Mouse (Mus musculus): Measurements from ENCODE around the gene Sqor. TPM values are rescaled to one million over a fixed set of nuclear protein-coding genes. Genes with fewer than 3 reads are reported as not detected.

The Sqor gene
- polyA plus RNA-seq, 1 experiment from 2014 or later = 7.5 TPM

DNA sequence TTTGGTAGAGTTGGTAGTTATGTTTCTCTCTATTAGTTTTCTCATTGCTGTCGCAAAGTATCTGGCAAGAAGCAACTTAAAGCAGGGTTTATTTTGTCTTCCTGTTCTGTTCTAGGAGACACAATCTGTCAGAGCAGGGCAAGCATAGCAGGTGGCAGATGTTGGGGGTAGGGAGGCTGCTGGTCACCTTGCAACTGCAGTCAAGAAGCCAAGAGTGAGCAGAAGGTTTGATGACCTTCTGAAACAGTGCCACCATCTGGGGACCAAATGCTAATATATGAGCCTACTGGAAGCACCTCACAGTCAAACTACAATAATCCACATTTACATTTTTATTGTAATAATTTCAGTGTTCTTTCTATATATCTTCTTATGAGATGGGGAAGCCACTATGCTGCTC, 5.2 kb upstream of the Sqor start:
- ATAC-seq (ENCODE audit: insufficient number of reproducible peaks, low FRiP score, low TSS enrichment, low read depth) = no peak
- no peak overlapping the region for H3K4me2 ChIP-seq (replicated peaks)
- 90% methylated on average over 1 of the region's 1 CpGs for WGBS
- no peaks in the 10 kb centered on the region for H3K36me3 ChIP-seq
- no peak overlapping the region for H3K27ac ChIP-seq (replicated peaks)
- peaks cover 13% of the 10 kb centered on the region for H3K27me3 ChIP-seq
- H3K4me3 ChIP-seq (replicated peaks) = no peak overlapping the region
- no peak overlapping the region for H3K9ac ChIP-seq
- 0 out of 2 replicates have a peak, but pooled peaks cover under 1% of the 10 kb centered on the region for H3K4me1 ChIP-seq
- no peaks in the 10 kb centered on the region for H3K9me3 ChIP-seq (replicated peaks)

DNA sequence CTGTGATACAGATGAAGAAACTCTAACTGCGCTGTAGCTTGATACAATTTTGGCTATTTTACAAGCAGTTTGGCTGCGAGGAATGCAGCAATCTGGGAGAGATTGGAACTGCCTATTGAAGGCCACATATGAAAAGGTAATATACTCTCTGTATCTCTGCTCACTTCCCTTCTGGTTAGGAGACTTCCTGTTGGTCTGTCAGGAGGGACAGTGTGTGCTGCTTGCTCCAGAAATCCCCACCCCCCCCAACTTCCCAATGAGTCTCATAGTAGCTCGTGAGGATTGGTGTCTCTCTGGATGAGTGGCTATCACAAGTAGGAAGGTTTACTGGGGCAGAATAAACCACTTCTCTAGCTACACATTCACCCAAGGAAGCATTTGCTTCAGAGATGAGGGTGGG, 2.0 kb upstream of the Sqor start:
- H3K27me3 ChIP-seq = peaks cover 29% of the 10 kb centered on the region
- H3K4me3 ChIP-seq (replicated peaks) = no peak overlapping the region
- H3K27ac ChIP-seq (replicated peaks) = no peak overlapping the region
- no peaks in the 10 kb centered on the region for H3K9me3 ChIP-seq (replicated peaks)
- peaks cover 9% of the 10 kb centered on the region for H3K4me1 ChIP-seq
- WGBS = 64% methylated on average over 3 of the region's 3 CpGs
- H3K36me3 ChIP-seq = no peaks in the 10 kb centered on the region
- no peak overlapping the region for H3K4me2 ChIP-seq (replicated peaks)
- no peak overlapping the region for H3K9ac ChIP-seq
- ATAC-seq (ENCODE audit: insufficient number of reproducible peaks, low FRiP score, low TSS enrichment, low read depth) = no peak

DNA sequence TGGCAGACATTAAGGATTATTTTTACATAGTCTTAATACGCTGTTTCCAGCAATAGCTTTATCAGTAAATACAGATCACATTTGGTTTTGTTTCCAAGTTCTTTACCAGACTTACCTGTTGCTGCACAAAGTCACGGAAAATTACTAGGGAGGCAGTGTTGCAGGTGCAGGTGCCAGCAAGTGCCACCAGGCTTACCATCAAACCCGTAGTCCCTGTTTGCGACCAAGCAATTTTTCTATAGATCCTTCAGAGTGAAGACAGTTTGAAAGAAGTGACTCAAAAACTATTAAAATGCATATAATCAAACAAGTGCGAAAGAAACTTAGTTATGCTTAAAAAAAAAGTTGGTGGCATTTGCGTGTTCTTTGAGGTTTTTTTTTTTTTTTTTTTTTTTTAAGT, 511 bp upstream of the Sqor start:
- peaks cover 29% of the 10 kb centered on the region for H3K27me3 ChIP-seq
- no peaks in the 10 kb centered on the region for H3K9me3 ChIP-seq (replicated peaks)
- WGBS = 50% methylated on average over 6 of the region's 6 CpGs
- H3K27ac ChIP-seq (replicated peaks) = no peak overlapping the region
- H3K9ac ChIP-seq = no peak overlapping the region
- H3K36me3 ChIP-seq = no peaks in the 10 kb centered on the region
- no peak overlapping the region for H3K4me3 ChIP-seq (replicated peaks)
- H3K4me2 ChIP-seq (replicated peaks) = peak overlapping the region; percentile 86; the same call in 1 of the 2 replicates
- H3K4me1 ChIP-seq = peaks cover 9% of the 10 kb centered on the region
- no peak for ATAC-seq (ENCODE audit: insufficient number of reproducible peaks, low FRiP score, low TSS enrichment, low read depth)

DNA sequence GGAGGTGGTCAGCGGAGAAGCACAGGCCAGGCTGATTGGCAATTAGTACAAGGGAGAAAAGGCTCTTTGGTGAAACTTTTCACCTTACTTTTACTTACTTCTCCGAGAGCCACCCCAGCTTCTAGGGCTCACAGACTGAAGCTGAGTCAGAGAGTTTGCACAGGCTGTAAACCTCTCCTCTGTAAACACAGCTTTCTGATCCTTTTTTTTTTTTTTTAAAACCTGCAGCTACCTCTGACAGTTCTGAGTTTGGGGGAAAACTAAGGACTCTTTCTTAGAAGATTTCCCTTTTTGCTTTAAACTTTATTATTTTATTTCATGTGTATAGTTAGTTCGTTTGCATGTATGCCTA, 733 bp downstream of the Sqor start:
- WGBS = 28% methylated on average over 3 of the region's 3 CpGs
- no peak overlapping the region for H3K27ac ChIP-seq (replicated peaks)
- ATAC-seq (ENCODE audit: insufficient number of reproducible peaks, low FRiP score, low TSS enrichment, low read depth) = no peak
- peak overlapping the region; percentile 86 for H3K4me2 ChIP-seq (replicated peaks)
- H3K4me1 ChIP-seq = peaks cover 9% of the 10 kb centered on the region
- H3K27me3 ChIP-seq = peaks cover 29% of the 10 kb centered on the region
- no peaks in the 10 kb centered on the region for H3K9me3 ChIP-seq (replicated peaks)
- H3K36me3 ChIP-seq = no peaks in the 10 kb centered on the region
- H3K4me3 ChIP-seq (replicated peaks) = peak overlapping the region; percentile 45
- no peak overlapping the region for H3K9ac ChIP-seq

DNA sequence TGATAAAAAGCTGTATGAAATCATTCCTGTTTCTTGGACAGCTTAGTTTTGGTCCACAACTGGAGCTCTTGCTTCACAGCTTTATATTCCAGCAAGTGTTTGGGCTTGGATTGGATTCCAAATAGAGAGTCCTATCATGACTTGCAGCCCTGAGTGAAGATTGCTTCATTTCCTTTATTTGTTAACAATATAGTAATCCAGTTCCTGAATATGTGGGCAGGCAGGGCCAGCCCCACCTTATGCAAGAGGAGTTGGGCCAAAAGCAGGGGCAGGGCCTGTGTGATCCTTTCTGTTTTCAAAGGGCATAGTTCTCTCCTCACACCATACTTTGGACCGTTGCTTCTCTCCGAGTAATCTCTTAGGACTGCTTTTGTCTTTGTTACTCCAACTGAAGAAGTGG, 6.0 kb downstream of the Sqor start:
- Histone ChIP-seq H3K4me2 (replicated peaks) (no peak overlapping the region), H3K27me3 (0 out of 2 replicates have a peak, but pooled peaks cover 7% of the 10 kb centered on the region), H3K4me1 (no peaks in the 10 kb centered on the region), H3K27ac (replicated peaks) (no peak overlapping the region), H3K9me3 (replicated peaks) (no peaks in the 10 kb centered on the region), H3K9ac (no peak overlapping the region), H3K4me3 (replicated peaks) (no peak overlapping the region), H3K36me3 (no peaks in the 10 kb centered on the region)
- ATAC-seq (ENCODE audit: insufficient number of reproducible peaks, low FRiP score, low TSS enrichment, low read depth) = no peak
- 72% methylated on average over 2 of the region's 2 CpGs for WGBS

GRCm38 (mm10) chr2:122772899-122773298, 7.9 kb downstream of the Sqor start:
- Histone ChIP-seq H3K9me3 (replicated peaks) (no peaks in the 10 kb centered on the region), H3K36me3 (no peaks in the 10 kb centered on the region), H3K27me3 (no peaks in the 10 kb centered on the region), H3K9ac (no peak overlapping the region), H3K4me3 (replicated peaks) (no peak overlapping the region), H3K4me1 (no peaks in the 10 kb centered on the region), H3K4me2 (replicated peaks) (no peak overlapping the region), H3K27ac (replicated peaks) (no peak overlapping the region)
- WGBS = 88% methylated on average over 1 of the region's 1 CpGs
- ATAC-seq (ENCODE audit: insufficient number of reproducible peaks, low FRiP score, low TSS enrichment, low read depth) = no peak

DNA sequence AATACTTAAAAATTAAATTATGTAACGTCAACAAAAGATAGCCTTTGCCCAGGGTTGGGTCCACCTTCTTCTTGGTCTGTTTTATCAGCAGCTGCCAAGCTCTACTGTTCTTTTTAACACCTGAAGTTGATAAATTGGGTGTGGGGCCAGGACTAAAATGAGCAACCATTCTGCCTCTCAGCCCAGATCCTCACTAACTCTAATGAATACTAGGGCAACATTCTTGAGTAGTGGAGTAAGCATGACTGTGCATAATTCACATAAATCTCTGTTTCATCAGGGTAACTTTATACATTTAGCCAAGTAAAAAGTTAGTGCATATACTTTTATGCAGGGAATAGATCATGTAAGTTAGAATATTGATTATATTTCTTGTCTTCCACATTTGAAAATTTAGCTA, 10.5 kb downstream of the Sqor start:
- no peak overlapping the region for H3K4me2 ChIP-seq (replicated peaks)
- H3K27me3 ChIP-seq = no peaks in the 10 kb centered on the region
- H3K9ac ChIP-seq = no peak overlapping the region
- H3K4me1 ChIP-seq = no peaks in the 10 kb centered on the region
- no peaks in the 10 kb centered on the region for H3K9me3 ChIP-seq (replicated peaks)
- no peaks in the 10 kb centered on the region for H3K36me3 ChIP-seq
- H3K4me3 ChIP-seq (replicated peaks) = no peak overlapping the region
- ATAC-seq (ENCODE audit: insufficient number of reproducible peaks, low FRiP score, low TSS enrichment, low read depth) = no peak
- no peak overlapping the region for H3K27ac ChIP-seq (replicated peaks)
- WGBS = 66% methylated on average over 1 of the region's 1 CpGs

GRCm38 (mm10) chr2:122776823-122777222, 11.8 kb downstream of the Sqor start:
- Histone ChIP-seq H3K9ac (no peak overlapping the region), H3K36me3 (no peaks in the 10 kb centered on the region), H3K4me3 (replicated peaks) (no peak overlapping the region), H3K9me3 (replicated peaks) (no peaks in the 10 kb centered on the region), H3K4me2 (replicated peaks) (no peak overlapping the region), H3K4me1 (no peaks in the 10 kb centered on the region), H3K27ac (replicated peaks) (no peak overlapping the region), H3K27me3 (no peaks in the 10 kb centered on the region)
- ATAC-seq (ENCODE audit: insufficient number of reproducible peaks, low FRiP score, low TSS enrichment, low read depth) = no peak
- 73% methylated on average over 2 of the region's 2 CpGs for WGBS

DNA sequence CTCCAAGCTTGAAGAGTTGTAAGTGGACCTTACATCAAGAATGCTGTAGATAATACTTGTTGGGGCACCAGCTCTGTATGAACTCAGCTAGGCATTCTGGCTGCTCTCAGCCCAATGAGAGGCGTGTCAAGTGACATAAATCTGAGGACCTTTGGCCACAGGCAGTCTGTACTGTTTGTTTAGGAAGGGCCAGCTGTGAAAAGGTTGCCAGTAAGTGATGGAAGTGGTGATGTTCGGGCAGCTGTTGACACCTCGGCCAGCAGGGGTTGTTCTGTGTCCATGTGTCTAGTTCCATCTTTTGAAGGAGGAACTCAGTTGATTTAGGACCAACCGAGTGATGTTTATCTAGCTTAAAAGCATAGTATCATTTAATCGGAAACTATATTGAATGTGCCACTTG, 14.9 kb downstream of the Sqor start:
- H3K36me3 ChIP-seq = no peaks in the 10 kb centered on the region
- 74% methylated on average over 5 of the region's 5 CpGs for WGBS
- no peak for ATAC-seq (ENCODE audit: insufficient number of reproducible peaks, low FRiP score, low TSS enrichment, low read depth)
- H3K9ac ChIP-seq = no peak overlapping the region
- no peak overlapping the region for H3K4me3 ChIP-seq (replicated peaks)
- H3K27ac ChIP-seq (replicated peaks) = no peak overlapping the region
- H3K4me1 ChIP-seq = no peaks in the 10 kb centered on the region
- no peaks in the 10 kb centered on the region for H3K9me3 ChIP-seq (replicated peaks)
- no peaks in the 10 kb centered on the region for H3K27me3 ChIP-seq
- no peak overlapping the region for H3K4me2 ChIP-seq (replicated peaks)

- Histone ChIP-seq H3K27ac (replicated peaks) (no peak overlapping the region), H3K9ac (no peak overlapping the region), H3K27me3 (no peaks in the 10 kb centered on the region), H3K36me3 (no peaks in the 10 kb centered on the region), H3K4me1 (no peaks in the 10 kb centered on the region), H3K4me3 (replicated peaks) (no peak overlapping the region), H3K4me2 (replicated peaks) (no peak overlapping the region), H3K9me3 (replicated peaks) (no peaks in the 10 kb centered on the region)
- 69% methylated on average over 3 of the region's 3 CpGs for WGBS
- ATAC-seq (ENCODE audit: insufficient number of reproducible peaks, low FRiP score, low TSS enrichment, low read depth) = no peak
Observed at GRCm38 (mm10) chr2:122780447-122780846, 15.4 kb downstream of the Sqor start.

- no peaks in the 10 kb centered on the region for H3K4me1 ChIP-seq
- no peak overlapping the region for H3K4me3 ChIP-seq (replicated peaks)
- 73% methylated on average over 8 of the region's 8 CpGs for WGBS
- no peaks in the 10 kb centered on the region for H3K27me3 ChIP-seq
- no peak overlapping the region for H3K9ac ChIP-seq
- H3K4me2 ChIP-seq (replicated peaks) = no peak overlapping the region
- H3K36me3 ChIP-seq = no peaks in the 10 kb centered on the region
- no peaks in the 10 kb centered on the region for H3K9me3 ChIP-seq (replicated peaks)
- no peak overlapping the region for H3K27ac ChIP-seq (replicated peaks)
- no peak for ATAC-seq (ENCODE audit: insufficient number of reproducible peaks, low FRiP score, low TSS enrichment, low read depth)
Observed at GRCm38 (mm10) chr2:122781590-122782356, 16.7 kb downstream of the Sqor start.

DNA sequence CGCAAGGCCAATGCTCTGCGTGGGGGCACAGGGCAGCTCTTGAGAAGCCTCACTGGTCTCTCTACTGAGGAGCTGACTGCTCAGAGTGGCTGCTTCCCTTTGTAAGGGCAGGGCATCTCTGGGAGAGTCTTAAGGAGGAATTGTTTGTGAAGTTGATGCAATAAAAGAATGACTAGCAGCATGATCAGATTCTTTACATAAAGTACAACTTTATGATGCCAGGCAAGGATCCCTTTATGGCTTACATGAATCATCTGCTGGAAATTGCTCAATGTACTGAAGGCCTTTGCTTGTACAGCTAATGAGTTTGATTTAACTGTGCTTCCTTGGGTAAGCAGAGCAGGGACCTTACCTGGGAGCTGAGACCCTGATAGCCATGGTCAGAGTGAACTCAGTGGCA, 18.7 kb downstream of the Sqor start:
- Histone ChIP-seq H3K36me3 (no peaks in the 10 kb centered on the region), H3K9me3 (replicated peaks) (no peaks in the 10 kb centered on the region), H3K4me2 (replicated peaks) (no peak overlapping the region), H3K9ac (no peak overlapping the region), H3K27ac (replicated peaks) (no peak overlapping the region), H3K4me3 (replicated peaks) (no peak overlapping the region), H3K4me1 (no peaks in the 10 kb centered on the region), H3K27me3 (no peaks in the 10 kb centered on the region)
- no peak for ATAC-seq (ENCODE audit: insufficient number of reproducible peaks, low FRiP score, low TSS enrichment, low read depth)
- WGBS = 82% methylated on average over 2 of the region's 2 CpGs

Data from embryonic facial prominence, embryonic 15.5 days (tissue).